15 mouse cellular contexts compared by ENCODE assay signal in the genomic region with DNA sequence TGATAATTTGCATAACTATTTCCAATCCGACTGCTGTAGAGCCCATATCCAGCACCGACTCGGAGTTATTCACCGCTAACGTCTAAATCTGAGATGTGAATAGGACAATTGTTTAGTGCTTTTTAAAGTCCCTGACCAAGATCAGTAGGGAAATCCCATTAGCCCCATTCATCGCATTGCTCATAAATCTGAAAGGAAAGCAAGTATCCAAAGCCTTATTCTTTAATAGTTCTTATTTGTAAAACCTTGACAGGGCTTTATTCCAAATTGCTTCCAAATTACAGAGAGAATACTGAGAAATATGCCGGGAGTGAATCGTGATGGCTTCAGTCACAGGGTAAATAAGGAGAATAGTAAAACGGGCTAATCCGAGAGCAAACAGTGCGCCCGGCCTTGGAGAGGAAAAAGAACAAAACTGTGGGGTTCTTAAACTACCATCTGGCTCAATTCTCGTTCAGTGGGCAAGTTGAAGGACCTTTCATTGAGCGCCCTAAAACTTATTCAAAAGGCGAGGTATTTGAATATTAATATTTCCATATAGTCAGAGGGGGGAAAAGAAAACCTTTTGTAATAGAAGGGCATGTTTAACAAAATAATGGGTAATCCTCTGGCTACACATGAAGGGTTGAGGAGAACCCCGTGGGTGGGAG. TPM values are rescaled to one million over a fixed set of nuclear protein-coding genes. Genes with fewer than 3 reads are reported as not detected.
DNase-seq lines count a peak whose midpoint lies in the region; ATAC-seq lines count a peak whose summit lies in the region.
"Had no signal": no experiment of that assay in that cellular context is flagged by ENCODE, and none has a peak within 500 bp of the region (broad histone marks: within the 10 kb centered on the region; RNA-seq: fewer than 3 reads in every experiment).

No protein-coding gene starts in this region.

- H3K4me2 ChIP-seq in neural tube, embryonic 12.5 days (replicated peaks) = peak overlapping the region; percentile 30
- no peak overlapping the region for H3K4me2 ChIP-seq in neural tube, embryonic 15.5 days
- peak overlapping the region; percentile 4; the same call in 1 of the 2 replicates for H3K4me2 ChIP-seq in hindbrain, embryonic 13.5 days
- H3K4me2 ChIP-seq in midbrain, embryonic 13.5 days (replicated peaks) = peak overlapping the region; percentile 30
- no peak overlapping the region for H3K4me2 ChIP-seq in liver, embryonic 11.5 days
- H3K4me2 ChIP-seq: embryonic facial prominence, embryonic 15.5 days; hindbrain, embryonic 15.5 days; limb, embryonic 13.5 days had no signal

- no peak for ATAC-seq in neural tube, embryonic 12.5 days (ENCODE audit: low FRiP score, low read depth)
- ATAC-seq in neural tube, embryonic 15.5 days (ENCODE audit: low FRiP score) = no peak
- no peak for ATAC-seq in hindbrain, embryonic 13.5 days (ENCODE audit: low FRiP score)
- ATAC-seq in midbrain, embryonic 13.5 days = 0 out of 2 replicates have a peak, but pooled peaks have one; percentile 18
- ATAC-seq in liver, embryonic 11.5 days (replicated peaks; ENCODE audit: low FRiP score) = no peak

- no peak overlapping the region for H3K9ac ChIP-seq in neural tube, embryonic 12.5 days
- no peak overlapping the region for H3K9ac ChIP-seq in neural tube, embryonic 15.5 days (replicated peaks)
- no peak overlapping the region for H3K9ac ChIP-seq in hindbrain, embryonic 13.5 days
- no peak overlapping the region for H3K9ac ChIP-seq in midbrain, embryonic 13.5 days (replicated peaks)
- H3K9ac ChIP-seq in liver, embryonic 11.5 days (ENCODE audit: low read depth, low read length) = no peak overlapping the region
- H3K9ac ChIP-seq: embryonic facial prominence, embryonic 15.5 days; hindbrain, embryonic 15.5 days; limb, embryonic 13.5 days had no signal

- no peak overlapping the region for H3K27ac ChIP-seq in neural tube, embryonic 12.5 days
- no peak overlapping the region for H3K27ac ChIP-seq in neural tube, embryonic 15.5 days (replicated peaks)
- no peak overlapping the region for H3K27ac ChIP-seq in hindbrain, embryonic 13.5 days
- H3K27ac ChIP-seq in midbrain, embryonic 13.5 days = peak overlapping the region; percentile 60; the same call in 1 of the 2 replicates
- H3K27ac ChIP-seq in liver, embryonic 11.5 days (ENCODE audit: low read depth, low read length) = no peak overlapping the region
- H3K27ac ChIP-seq: embryonic facial prominence, embryonic 15.5 days; hindbrain, embryonic 15.5 days; limb, embryonic 13.5 days had no signal

- H3K4me3 ChIP-seq in neural tube, embryonic 12.5 days = no peak overlapping the region
- H3K4me3 ChIP-seq in neural tube, embryonic 15.5 days (replicated peaks) = no peak overlapping the region
- no peak overlapping the region for H3K4me3 ChIP-seq in hindbrain, embryonic 13.5 days
- no peak overlapping the region for H3K4me3 ChIP-seq in midbrain, embryonic 13.5 days (replicated peaks)
- H3K4me3 ChIP-seq in liver, embryonic 11.5 days (ENCODE audit: low read depth, low read length) = no peak overlapping the region
- H3K4me3 ChIP-seq: embryonic facial prominence, embryonic 15.5 days; hindbrain, embryonic 15.5 days; limb, embryonic 13.5 days had no signal

- peaks cover 17% of the 10 kb centered on the region for H3K4me1 ChIP-seq in neural tube, embryonic 12.5 days
- H3K4me1 ChIP-seq in neural tube, embryonic 15.5 days = peaks cover 17% of the 10 kb centered on the region
- peaks cover 28% of the 10 kb centered on the region for H3K4me1 ChIP-seq in hindbrain, embryonic 13.5 days (replicated peaks)
- H3K4me1 ChIP-seq in midbrain, embryonic 13.5 days (replicated peaks) = peaks cover 32% of the 10 kb centered on the region
- peaks cover 5% of the 10 kb centered on the region for H3K4me1 ChIP-seq in liver, embryonic 11.5 days (replicated peaks; ENCODE audit: control insufficient read depth, insufficient read depth, low read length)

- DNase-seq in ovary, postnatal 36 days (ENCODE audit: low spot score) = no peak
- no peak for DNase-seq in liver, embryonic 11.5 days (ENCODE audit: low spot score)
- no peak for DNase-seq in frontal cortex, postnatal 14 days (ENCODE audit: low spot score in 2 of 2)
- no peak for DNase-seq in lung, postnatal 4 days
- DNase-seq: adrenal gland, adult 8-10 months; cerebellum, adult 18-20 months; kidney, postnatal 10 days; thymus, adult 18-20 months had no signal

- H3K36me3 ChIP-seq in neural tube, embryonic 12.5 days = no peaks in the 10 kb centered on the region
- no peaks in the 10 kb centered on the region for H3K36me3 ChIP-seq in neural tube, embryonic 15.5 days
- H3K36me3 ChIP-seq in hindbrain, embryonic 13.5 days = no peaks in the 10 kb centered on the region
- H3K36me3 ChIP-seq in midbrain, embryonic 13.5 days = no peaks in the 10 kb centered on the region
- no peaks in the 10 kb centered on the region for H3K36me3 ChIP-seq in liver, embryonic 11.5 days (ENCODE audit: control insufficient read depth, insufficient read depth, low read length)
- H3K36me3 ChIP-seq: embryonic facial prominence, embryonic 15.5 days; hindbrain, embryonic 15.5 days; limb, embryonic 13.5 days had no signal

- 30% methylated on average over 16 of the region's 16 CpGs for WGBS in neural tube, embryonic 12.5 days
- WGBS in neural tube, embryonic 15.5 days = 23% methylated on average over 16 of the region's 16 CpGs
- WGBS in hindbrain, embryonic 13.5 days = 31% methylated on average over 16 of the region's 16 CpGs
- WGBS in midbrain, embryonic 13.5 days = 7% methylated on average over 16 of the region's 16 CpGs
- 88% methylated on average over 16 of the region's 16 CpGs for WGBS in liver, embryonic 11.5 days

- no peaks in the 10 kb centered on the region for H3K9me3 ChIP-seq in neural tube, embryonic 12.5 days
- H3K9me3 ChIP-seq in neural tube, embryonic 15.5 days (replicated peaks) = no peaks in the 10 kb centered on the region
- no peaks in the 10 kb centered on the region for H3K9me3 ChIP-seq in hindbrain, embryonic 13.5 days
- no peaks in the 10 kb centered on the region for H3K9me3 ChIP-seq in midbrain, embryonic 13.5 days
- no peaks in the 10 kb centered on the region for H3K9me3 ChIP-seq in liver, embryonic 11.5 days (ENCODE audit: control insufficient read depth, low read length)
- H3K9me3 ChIP-seq: embryonic facial prominence, embryonic 15.5 days; hindbrain, embryonic 15.5 days; limb, embryonic 13.5 days had no signal

- H3K27me3 ChIP-seq in neural tube, embryonic 12.5 days (replicated peaks) = no peaks in the 10 kb centered on the region
- H3K27me3 ChIP-seq in neural tube, embryonic 15.5 days (replicated peaks) = no peaks in the 10 kb centered on the region
- no peaks in the 10 kb centered on the region for H3K27me3 ChIP-seq in hindbrain, embryonic 13.5 days
- peaks cover 36% of the 10 kb centered on the region for H3K27me3 ChIP-seq in midbrain, embryonic 13.5 days
- no peaks in the 10 kb centered on the region for H3K27me3 ChIP-seq in liver, embryonic 11.5 days (replicated peaks; ENCODE audit: control insufficient read depth, insufficient read depth, low read length)
- H3K27me3 ChIP-seq: embryonic facial prominence, embryonic 15.5 days; hindbrain, embryonic 15.5 days; limb, embryonic 13.5 days had no signal

RNA-seq across cellular contexts. Expression of gene Arid1b, which starts 3.1 kb away (rescaled TPM):
- polyA plus RNA-seq in neural tube, embryonic 12.5 days (2016; fragmentation: Nextera tagmentation; extraction: Ambion mirVana) = 18.6 and 18.7 TPM in 2 replicates
- 12.5 and 13.5 TPM in 2 replicates for polyA plus RNA-seq in neural tube, embryonic 15.5 days (2015; fragmentation: Nextera tagmentation; extraction: Ambion mirVana)
- polyA plus RNA-seq in hindbrain, embryonic 13.5 days (2015; fragmentation: Nextera tagmentation; extraction: Ambion mirVana) = 14.8 and 16.1 TPM in 2 replicates
- 14.0 and 14.8 TPM in 2 replicates for polyA plus RNA-seq in midbrain, embryonic 13.5 days (2015; fragmentation: Nextera tagmentation; extraction: Ambion mirVana)
- polyA plus RNA-seq in liver, embryonic 11.5 days (2014; fragmentation: Nextera tagmentation; extraction: Ambion mirVana) = 8.1 and 9.1 TPM in 2 replicates

Comparison
In these comparisons a context has a peak if more than half of its experiments do, and no peak if none do; other contexts are left out.
1. H3K4me2 ChIP-seq: peak in neural tube, embryonic 12.5 days (single experiment), hindbrain, embryonic 13.5 days (single experiment) and midbrain, embryonic 13.5 days (single experiment); none in neural tube, embryonic 15.5 days (single experiment) and liver, embryonic 11.5 days (single experiment).